Mouse (Mus musculus): Measurements from ENCODE around the gene Gm6793. TPM values are rescaled to one million over a fixed set of nuclear protein-coding genes. Genes with fewer than 3 reads are reported as not detected.
A peak's percentile ranks its signal among the peaks of the same experiment; 100 is the strongest.

Gm6793 gene
- total RNA-seq, 4 experiments from 2014 or later, result not detected

DNA sequence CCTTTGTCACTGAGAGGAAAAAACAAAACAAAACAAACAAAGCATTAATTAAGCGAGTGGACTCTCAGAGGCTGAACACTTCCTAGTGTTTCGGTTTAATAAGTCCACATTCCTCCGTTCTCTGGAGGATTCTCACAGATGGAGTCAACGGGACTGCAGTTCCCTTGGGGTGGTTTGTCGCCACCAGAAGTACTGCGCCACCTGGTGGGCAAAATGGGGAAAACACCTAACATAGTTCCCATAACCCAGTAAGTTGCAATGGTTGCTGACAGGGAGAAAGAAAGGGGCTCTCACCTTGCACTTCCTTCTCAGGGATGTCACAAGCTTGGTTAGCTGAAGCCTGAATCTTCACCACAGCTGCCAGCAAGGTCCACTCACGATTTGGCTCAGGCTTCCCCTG is 24.9 kb downstream of the Gm6793 start:
- DNase-seq (ENCODE audit: low spot score in 2 of 2), result peak in 1 of 2 experiments; percentile 77

DNA sequence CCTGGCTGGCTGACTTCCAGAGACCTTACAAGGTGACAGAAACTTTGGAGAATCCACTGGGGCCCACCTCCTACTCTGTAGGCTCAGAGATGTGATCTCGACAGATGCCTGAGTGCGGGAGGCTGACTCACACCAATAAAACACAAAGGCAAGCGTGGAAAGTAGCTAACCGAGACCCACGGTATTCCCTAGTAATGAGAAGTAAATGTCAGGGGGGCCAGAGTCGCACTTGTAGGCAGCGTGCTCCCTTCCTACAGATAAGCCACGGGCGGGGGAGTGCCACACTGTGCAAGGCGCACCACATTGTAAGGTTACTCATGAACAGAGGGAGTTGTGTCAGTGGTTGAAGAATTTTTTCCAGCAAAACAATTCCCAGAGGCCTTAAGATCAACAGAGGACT is 30.3 kb downstream of the Gm6793 start:
- DNase-seq (ENCODE audit: low spot score in 2 of 2), result no peak

DNA sequence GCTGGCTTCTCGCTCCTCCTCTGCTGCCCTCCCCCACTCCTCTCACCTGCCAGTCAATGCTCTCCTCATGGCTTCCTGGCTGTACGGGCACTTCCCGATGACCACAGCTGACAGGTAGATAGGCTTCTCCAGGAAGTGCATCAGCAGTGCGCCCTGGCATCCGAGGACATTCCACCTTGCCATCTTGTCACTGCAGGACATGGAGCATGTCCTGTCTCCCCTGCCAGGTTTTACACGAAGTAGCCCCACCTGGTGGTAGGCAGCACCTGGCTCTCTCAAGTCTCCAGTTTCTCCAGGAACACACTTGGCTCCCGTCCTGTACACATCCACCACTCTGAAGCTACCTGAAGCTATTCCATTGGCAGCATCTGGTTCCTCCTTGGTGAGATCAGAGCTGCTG is 32.7 kb downstream of the Gm6793 start:
- DNase-seq (ENCODE audit: low spot score in 2 of 2), result no peak

DNA sequence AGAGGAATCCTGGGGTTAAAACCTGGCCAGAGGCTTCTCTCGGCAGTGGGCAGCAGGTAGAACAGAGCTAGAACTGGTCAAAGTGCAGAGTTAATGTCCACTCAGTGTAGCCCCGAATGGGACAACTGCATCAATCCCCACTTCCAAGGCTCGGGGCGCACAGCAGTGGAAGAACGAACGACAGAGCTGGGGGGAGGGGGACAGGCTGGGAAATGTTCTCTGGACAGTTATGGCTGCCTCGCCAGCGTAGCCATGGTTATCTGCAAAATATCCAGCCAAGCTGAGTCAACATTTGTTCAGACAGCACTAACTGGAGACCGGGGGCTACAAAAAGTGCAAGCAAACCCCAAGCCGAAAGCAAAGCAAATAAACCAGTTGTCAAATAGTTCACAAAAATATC is 36.7 kb downstream of the Gm6793 start:
- DNase-seq (ENCODE audit: low spot score in 2 of 2), result no peak

DNA sequence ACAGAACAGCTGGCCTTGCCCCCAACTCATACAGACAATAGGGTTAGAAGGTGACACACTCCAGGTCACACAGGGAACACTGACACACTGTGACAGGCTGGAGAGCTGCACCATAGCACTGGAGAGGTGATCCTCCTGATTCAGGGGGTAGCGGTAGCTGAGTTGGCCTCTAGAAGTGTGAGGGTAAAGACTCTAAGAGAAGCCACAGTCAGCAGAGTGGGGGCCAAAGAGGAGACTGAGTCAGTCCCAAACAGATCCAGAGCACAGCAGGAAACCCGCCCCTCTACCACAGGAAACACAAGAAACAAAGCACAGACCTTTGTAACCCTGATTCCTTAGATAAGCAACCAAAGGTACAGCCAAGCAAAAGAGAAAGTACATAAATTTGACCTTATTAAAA is 38.5 kb downstream of the Gm6793 start:
- DNase-seq (ENCODE audit: low spot score in 2 of 2), result no peak

DNA sequence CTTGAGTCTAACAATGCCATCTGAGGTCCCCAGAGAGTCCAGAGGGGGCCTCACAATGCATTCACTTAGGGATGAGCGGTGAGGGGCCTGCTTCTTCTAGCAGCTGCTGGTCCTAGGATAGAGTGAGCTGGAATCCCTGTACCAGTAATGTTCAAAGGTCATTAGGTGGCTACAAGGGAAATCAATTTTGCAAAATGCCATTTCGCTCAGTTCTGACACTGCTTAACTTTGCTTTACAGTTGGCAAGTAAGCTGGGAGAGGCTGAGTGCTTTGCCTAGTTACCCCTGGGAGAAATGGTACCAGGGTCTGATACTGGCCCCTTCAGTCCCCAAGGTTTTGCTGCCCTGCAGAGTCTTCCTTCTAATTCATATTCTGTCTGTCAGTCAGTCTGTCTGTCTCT is 39.1 kb downstream of the Gm6793 start:
- DNase-seq (ENCODE audit: low spot score in 2 of 2), result no peak

DNA sequence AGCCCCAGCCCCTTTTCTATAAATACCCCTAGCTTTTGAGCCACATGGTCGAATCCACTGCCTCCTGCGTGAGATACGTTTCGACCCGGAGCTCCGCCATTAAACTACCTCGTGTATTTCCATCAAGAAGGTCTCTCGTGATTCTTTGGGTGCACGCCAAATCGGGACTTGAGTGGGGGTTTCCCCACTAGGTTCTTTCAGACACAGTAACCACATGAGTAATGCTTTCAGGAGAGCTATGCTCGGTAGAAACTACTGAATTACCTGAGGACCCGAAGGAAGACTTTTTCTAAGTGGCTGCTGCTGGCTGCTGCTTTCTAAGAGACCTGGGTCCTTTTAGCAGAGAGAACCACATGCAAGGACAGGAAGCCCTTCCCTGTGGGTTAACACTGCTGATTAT is 40.7 kb downstream of the Gm6793 start:
- no peak for DNase-seq (ENCODE audit: low spot score in 2 of 2)

DNA sequence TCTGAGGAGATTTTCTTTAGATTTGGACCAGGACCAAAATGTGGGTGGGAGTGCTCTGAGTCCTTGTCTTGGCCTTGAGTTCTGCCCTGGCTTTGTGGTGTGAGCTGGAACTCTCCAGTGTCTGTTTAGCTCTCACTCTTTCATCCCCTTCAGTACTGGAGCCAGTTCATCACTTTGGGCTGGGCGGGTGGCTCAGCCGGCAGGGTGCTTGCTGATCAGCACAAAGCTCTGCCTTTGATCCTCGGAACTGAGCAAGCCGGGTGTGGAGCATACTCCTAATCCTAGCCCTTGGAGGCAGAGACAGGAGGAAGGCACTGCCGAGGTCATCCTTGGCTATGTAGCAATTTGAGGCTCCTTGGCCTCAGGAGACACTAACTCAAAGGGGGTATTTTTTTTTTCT is 45.8 kb downstream of the Gm6793 start:
- DNase-seq (ENCODE audit: low spot score in 2 of 2), result no peak

DNA sequence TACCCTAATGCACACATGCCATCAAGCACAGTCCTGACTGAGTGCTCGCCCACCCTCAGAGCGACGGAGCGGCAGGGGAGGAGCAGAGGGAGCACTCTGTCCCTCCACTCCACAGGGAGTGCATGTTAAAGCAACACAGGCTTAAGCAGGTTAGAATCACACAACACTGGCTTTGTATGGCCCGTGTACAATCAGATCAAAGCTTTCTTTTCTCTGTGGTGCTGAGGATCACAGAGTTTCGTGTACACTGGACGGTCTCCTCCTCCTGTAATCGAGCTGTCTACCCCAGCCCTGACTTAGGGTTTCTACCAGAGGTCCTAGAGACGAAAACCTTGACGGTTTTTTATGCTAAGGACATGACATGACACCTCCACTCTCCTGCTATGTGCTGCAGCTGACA is 46.3 kb downstream of the Gm6793 start:
- no peak for DNase-seq (ENCODE audit: low spot score in 2 of 2)

DNA sequence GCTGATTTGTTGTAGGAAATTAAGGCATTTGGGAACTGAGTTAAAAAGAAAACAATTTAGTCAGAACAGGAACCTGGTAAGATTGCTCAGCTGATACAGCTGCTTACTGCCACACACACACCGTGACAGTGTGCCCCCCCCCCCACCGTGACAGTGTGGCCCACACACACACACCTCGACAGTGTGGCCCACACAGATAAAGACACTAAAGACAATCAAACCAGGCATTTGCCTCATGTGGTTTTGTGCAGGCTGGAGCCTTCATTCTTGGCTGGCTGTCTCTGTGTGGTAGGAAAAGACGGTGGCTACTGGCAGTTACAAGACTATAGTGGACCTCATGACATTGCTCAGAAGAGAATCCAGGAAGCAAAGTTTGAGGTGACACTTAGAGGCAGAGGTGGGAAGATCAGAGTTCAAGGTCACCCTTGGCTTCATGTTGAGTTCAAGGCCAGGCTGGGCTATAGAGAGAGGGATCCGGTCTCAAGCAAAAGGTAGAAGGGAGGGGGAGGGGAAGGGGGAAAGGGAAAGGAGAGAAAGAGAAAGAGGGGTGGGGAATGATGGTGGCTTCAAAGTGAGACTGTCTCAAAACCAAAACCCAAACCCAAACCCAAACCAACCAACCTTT is 47.5 kb downstream of the Gm6793 start:
- DNase-seq (ENCODE audit: low spot score in 2 of 2), result no peak

DNA sequence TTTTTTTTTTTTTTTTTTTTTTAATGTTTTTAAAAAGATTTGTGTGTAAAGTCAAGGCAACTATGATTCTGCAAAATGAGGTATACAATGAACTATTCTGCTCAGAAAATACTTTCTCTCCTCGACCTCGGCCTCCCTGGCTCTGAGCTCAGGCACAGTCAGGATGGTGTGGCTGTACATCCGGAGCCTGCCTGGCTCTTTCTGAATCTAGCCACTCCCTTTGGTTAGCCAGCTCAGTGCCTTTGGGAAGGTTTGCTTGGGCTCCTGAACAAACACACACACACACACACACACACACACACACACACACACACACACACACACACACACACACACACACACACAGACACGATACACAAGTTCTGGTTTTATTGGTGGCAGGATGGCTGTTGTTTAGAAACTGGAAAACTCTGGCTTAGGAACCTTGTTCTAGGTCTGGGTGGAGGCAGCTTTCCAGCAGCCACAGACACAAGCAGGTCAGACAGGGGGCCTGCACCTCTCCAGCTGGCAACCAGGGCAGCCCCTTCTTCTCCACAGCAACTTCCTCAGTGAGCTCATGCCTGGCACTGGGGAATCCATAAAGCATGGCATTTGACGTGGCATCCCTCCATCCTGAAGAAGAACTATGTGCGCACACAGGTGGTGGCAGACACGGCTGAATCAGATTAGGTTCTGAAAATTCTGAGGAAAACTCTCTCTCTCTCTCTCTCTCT is 49.8 kb downstream of the Gm6793 start:
- no peak for DNase-seq (ENCODE audit: low spot score in 2 of 2)

DNA sequence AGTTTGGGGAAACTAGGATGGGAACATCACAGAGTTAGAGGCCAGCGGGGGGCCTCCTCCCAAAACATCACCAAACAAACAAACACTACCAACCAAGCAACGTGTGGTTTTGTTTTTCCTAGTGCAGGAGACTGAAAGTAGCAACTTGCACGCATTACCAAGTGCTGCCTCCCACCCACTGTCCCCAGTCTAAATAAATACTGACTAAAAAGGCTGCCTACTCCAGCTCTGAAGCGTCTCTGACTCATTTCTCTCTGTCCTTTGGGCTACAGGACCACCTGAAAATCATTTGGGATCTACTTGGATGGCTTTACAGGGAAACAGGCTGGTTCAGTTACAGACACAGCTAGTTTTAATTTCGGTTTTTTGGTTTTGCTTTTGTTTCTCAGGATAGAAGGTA is 50.5 kb downstream of the Gm6793 start:
- DNase-seq (ENCODE audit: low spot score in 2 of 2), result no peak

DNA sequence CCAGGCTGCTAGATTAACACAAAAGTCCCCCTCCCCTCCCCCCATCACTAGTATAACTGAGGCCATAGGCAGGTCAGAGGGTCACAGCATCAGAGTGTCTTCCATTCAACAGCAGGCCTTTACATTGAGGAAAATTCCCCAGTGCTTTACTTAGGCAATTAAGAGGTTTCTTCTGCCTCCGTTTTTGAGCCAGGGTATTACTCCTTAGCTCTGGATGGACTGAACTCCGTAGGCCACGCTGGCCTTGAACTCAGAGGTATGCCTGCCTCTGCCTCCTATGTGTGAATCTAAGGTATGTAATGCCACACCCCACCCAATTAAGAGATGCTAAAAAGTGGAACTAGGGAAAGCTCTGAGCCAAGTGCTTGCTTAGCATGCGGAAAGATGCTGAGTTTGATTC is 51.3 kb downstream of the Gm6793 start:
- no peak for DNase-seq (ENCODE audit: low spot score in 2 of 2)

Other genes starting within 250 kb of the Gm6793 start
- gene Cfdp1, start 160.7 kb downstream of the Gm6793 start, total RNA-seq (2022), result 10 to 100 TPM; 62.3 to 84.3 (median 70.8) TPM
- gene Tmem170, start 138.3 kb downstream of the Gm6793 start, total RNA-seq (2022), result 1 to 10 TPM; 3.7 to 5.4 (median 4.3) TPM
- gene Chst5, start 104.6 kb downstream of the Gm6793 start, total RNA-seq (2022), result under 1 TPM; 0.72 to 0.95 (median 0.82) TPM
- 10 to 100 TPM; 11.2 to 13.8 (median 12.7) TPM for gene Tmem231, start 81.2 kb downstream of the Gm6793 start, total RNA-seq (2022)
- gene Gabarapl2, start 74.3 kb downstream of the Gm6793 start, total RNA-seq (2022), result 100 to 1,000 TPM; 204 to 223 (median 217) TPM
- 1 to 10 TPM; 4.9 to 8.8 (median 7.5) TPM for gene Adat1, start 22.7 kb downstream of the Gm6793 start, total RNA-seq (2022)
- gene Kars, start 3.7 kb downstream of the Gm6793 start, total RNA-seq (2022), result 10 to 100 TPM; 77.6 to 80.4 (median 78.2) TPM
- 10 to 100 TPM; 36.7 to 43.2 (median 39.2) TPM for gene Terf2ip, start 3.6 kb downstream of the Gm6793 start, total RNA-seq (2022)